Mouse (Mus musculus) cortical plate, adult 2 months (tissue): Measurements from ENCODE around the gene Arhgap44.

ENCODE experiments used
- CTCF ChIP-seq: fragments of 200-500 bp; IDR thresholded peaks from 2 replicates; pipeline ENCODE4 v1.5.1; 2011; ENCODE audit warnings: mild to moderate bottlenecking, control low read depth, low read length; ENCODE audit not compliant: insufficient read depth; ENCODE audit errors: extremely low read depth
- POLR2A ChIP-seq: fragments of 200-500 bp; IDR thresholded peaks from 2 replicates; pipeline ENCODE4 v1.6.1; 2011; ENCODE audit warnings: mild to moderate bottlenecking, low read length, control low read depth; ENCODE audit not compliant: insufficient read depth; ENCODE audit errors: extremely low read depth

DNA sequence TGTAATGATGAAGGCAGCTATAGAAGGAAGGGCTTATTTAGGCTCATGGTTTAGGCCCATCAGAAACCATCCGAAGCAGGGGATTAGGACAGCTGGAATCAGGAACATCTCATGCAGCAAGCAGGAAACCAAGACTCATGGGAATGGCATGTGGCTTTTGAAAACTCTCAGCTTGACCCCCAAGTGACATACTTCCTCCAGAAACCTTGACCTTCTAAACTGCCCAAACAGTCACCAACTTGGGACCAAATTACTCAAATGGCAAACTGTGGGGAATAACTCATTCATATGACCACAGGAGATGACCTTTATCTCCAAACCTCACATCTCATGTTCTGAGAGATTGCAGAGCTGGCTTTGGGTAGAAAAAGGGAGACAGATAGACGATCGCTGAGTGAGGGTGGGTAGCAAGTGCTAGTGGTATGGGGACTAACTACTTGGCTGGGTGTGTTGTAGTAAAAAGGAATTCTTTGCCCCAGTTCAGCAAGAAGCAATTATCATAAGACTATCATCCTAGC, 191.2 kb downstream of the Arhgap44 start:
- TF ChIP-seq CTCF, result no peak
- no peak for TF ChIP-seq POLR2A
